Mouse (Mus musculus) spleen, postnatal 14 days (tissue): ENCODE results near the gene Jmjd7.

ENCODE experiments used
- DNase-seq, 2 experiments: peaks; one replicate each; pipeline ENCODE4 v3.0.0; 2021 to 2022; ENCODE audit warnings: low spot score in 2 of 2

Gene Jmjd7

GRCm38 (mm10) chr2:120011462-120012200 is 15.7 kb upstream of the Jmjd7 start:
- DNase-seq: peak in 1 of 2 experiments; percentile 33

DNA sequence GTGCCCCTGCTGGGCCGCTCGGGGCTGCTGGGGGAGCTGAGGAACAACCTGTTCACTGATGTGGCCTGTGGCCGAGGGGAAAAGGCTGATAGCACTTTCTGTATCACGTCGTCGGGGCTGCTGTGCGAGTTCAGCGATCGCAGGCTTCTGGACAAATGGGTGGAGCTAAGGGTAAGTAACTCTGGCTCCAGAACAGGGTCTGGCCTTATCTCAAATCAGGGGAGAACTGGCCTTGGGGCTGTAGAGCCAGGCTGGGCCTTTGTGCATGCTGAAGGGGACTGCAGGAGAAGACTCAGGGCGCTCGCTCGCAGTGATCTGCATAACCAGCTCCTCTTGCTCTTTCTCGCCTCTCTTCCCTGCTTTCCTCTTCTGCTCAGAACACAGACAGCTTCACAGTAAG is 14.4 kb upstream of the Jmjd7 start:
- DNase-seq: no peak

DNA sequence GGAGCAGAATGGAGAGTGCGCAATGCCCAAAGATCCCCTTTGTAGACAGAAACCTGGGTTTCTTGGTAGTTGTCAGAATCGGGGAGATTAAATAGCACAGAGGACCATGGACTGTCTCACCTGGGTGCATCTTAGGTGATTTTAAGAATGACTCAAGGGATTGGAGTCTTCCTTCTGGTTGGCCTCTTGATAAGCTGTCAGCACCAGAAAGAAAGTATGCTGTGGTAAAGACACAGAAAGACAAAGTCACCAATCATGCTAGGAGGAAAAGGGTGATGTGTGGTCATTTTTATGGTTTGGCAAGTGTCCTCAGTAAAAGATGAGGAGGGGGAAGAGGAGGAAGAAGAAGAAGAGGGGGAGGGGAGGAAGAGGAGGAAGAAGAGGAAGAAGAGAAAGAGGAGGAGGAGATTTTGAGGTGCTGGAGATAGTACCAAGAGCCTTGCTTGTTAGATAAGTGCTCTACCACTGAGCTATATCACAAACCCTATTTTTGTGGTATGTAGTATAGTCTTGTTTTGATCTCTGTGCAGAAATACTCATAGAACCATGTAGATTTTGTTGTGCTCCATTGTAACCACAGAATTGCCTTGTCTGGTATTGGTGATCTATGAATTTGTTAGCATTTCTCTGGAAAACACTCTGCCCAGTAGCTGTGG is 13.3 kb upstream of the Jmjd7 start:
- no peak for DNase-seq

GRCm38 (mm10) chr2:120015882-120016281 is 11.4 kb upstream of the Jmjd7 start:
- no peak for DNase-seq

DNA sequence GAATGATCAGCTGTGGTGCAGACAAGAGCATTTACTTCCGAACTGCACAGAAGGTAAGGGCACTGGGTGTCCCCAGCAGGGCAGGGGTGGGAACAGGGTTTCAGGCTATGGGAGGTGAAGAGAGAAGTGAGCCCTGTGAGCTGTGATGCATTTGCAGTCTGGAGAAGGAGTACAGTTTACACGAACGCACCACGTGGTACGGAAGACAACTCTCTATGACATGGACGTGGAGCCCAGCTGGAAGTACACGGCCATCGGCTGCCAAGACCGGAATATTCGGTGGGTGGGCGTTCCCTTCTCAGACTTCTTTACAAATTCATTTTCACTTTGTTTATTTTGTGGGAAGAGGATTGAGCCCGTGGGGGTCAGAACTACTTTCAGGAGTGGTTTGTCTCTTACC is 9.7 kb upstream of the Jmjd7 start:
- DNase-seq: no peak

DNA sequence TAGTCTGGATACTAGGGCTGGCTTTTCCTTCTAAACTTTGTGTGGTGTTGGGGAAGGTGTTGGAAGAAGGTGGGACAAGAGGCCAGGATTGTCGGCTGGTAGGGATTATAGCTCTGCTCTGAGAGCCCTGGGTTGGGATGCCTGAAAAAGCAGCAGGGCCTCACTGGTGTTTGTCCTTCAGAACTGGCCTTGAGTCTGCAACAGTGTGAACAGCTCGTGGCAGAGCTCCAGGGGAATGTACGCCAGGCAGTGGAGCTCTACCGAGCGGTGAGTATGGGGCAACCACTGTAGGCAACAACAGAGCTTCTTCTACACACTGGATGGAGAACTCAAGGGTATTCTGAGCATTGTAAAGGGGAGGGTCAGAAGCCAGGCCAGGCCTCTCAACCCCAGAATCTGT is 2.9 kb upstream of the Jmjd7 start:
- no peak for DNase-seq

GRCm38 (mm10) chr2:120027950-120028331 is 658 bp downstream of the Jmjd7 start:
- no peak for DNase-seq

DNA sequence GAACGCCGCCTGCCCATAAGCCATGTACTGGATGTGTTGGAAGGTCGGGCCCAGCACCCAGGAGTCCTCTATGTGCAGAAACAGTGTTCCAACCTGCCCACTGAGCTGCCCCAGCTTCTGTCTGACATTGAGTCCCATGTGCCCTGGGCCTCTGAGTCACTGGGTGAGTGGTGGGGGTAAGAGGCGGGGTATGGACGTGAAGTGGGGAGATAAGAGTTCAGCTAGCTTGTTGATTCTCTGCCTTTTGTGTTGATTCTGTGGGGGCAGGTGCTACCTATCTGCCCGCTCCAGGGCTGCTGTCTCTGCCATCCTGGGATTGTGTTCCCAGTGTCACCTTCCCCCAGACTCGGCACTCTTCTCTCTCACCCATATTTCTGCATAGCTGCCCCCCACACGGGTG is 3.1 kb downstream of the Jmjd7 start:
- no peak for DNase-seq

DNA sequence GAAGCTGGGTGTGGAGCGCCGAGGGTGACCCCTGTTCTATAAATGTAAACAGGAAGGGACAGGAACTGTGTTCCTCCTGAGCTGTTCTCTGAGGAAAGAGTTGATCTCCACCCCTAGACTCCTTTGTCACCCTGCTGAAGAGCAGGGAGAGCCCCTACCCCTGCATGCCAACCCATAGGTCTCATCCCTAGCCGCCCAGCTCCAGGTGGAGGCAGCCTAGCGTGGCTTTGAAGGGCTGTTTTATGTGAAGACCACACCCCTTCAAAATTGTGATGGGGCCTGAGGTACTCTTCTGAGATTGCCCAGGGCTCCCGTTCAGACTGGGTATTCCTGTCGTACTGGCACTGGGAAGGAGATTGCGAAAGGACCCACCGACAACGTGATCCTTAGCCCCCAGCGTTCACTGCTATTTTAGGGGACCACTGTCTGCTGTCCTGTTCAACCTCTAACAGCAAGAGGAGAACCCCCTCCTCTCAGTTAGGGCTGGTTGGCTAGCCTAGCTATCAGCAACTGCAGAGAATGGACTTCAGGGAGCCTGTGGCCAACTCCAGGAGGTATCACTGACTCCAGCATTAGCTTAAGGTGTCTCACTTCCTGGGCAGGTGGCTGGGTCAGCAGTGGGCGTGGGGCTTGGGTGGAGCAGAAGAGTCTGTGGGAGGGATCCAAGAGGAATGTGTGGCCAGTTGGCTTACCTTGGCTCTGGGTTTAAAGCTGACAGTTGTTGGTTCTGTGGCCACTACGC is 5.6 kb downstream of the Jmjd7 start, which contains the start of gene Pla2g4b:
Gene Pla2g4b (plus strand): TSS at position 692 of the 742 bp plus-strand sequence.
- DNase-seq: no peak

DNA sequence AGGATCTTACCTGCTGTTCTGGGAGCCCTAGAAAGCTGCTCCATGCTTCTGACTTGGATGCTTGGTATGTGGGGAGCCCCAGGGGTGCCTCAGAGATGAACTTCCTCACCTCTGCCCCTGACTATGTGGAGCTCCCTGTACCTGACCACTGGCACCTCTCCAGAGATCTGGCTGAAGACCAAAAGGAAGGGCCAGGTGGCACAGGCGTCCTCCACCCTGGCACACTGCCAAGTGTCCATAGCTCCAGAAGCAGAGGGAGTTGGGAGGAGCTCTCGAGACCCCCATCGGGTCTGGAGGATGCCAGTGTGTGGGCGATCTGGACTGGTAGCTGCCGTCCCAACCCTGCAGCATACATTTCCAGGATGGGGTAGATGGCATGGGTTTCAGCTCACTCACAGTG is 6.4 kb downstream of the Jmjd7 start:
- no peak for DNase-seq

DNA sequence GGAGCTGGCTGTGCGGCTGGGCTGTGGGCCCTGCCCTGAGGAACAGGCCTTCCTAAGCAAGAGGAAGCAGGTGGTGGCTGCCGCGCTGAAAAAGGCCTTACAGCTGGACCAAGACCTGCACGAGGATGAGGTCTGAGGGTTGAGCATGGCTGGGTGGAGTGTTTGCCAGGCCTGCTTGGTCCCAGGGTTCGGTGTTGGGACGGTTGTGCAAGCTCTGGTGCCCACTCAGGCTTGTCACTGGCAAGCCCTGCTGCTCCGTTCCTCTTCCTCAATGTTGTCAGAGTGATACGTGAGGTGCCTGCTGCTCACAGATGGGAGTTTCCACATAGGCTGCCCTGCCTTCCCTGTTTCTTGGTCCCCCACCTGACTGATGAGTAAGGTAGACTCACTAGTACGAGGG is 10.5 kb downstream of the Jmjd7 start:
- DNase-seq: no peak

- no peak for DNase-seq
Measured at GRCm38 (mm10) chr2:120040991-120041390, 13.7 kb downstream of the Jmjd7 start.

DNA sequence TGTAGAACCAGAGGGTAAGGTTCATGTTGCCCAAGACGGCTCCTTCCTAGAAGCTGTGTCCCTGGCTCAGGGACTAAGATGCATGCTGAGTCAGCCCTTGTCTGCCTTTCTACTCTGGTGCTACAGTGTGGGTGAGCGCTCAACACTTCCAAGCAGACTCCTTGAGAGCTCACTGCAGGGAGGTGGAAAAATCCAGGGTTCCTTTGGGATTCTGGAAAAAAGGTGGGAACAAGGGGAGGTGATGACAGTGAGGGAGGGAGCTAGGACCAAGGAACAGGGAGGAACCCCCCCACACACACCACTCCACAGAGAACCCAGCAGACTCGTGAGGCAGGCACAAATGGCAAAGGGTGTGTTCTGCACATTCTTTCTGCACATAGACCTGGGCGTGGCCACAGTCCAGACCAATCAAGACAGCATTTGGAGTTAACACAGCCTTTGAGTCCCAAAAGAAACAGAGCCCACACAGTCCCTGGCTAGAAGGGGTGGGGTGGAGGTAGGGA is 16.9 kb downstream of the Jmjd7 start:
- DNase-seq: no peak

DNA sequence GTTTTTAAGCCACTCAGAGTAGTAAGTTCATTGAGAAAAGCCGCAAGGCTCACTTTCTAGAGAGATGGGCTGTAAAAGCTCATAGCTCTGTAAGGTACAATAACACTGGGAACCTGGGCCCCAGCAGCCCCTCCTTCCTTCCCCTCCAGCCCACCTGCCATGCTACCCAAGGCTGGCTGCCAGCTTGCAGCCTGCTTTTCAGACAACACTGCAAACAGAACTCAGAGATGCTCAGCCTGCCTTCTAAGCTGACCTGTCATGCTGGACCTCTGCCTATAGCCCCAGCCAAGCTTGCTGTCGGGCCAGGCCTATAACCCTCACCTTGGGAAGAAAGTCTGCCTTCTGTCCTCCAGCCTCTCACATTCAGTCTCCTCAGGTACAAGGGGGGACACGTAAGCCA is 17.4 kb downstream of the Jmjd7 start:
- DNase-seq: no peak

- DNase-seq: no peak
Measured at GRCm38 (mm10) chr2:120046486-120047310, 19.4 kb downstream of the Jmjd7 start.

DNA sequence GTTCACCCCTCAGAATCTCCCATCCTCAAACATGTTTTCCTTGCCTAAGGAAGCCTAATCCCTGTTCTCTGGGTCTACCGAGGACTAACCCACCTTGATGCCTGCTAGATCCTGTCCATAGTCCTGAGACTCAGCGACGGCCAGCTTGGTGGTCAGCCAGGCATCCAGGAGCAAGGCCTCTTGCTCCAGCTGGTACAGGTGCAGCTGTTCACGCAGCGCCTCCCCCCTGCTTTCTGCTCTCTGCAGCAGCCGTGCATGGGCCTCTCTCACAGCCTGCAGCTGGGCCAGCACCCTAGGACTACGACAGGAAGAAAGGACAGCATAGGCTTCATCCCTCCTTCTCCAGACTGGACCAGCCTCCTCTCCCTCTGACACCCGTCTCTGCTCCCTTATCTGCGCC is 20.9 kb downstream of the Jmjd7 start:
- no peak for DNase-seq

GRCm38 (mm10) chr2:120049632-120050274 is 22.5 kb downstream of the Jmjd7 start:
- DNase-seq: peak in 1 of 2 experiments; percentile 21

GRCm38 (mm10) chr2:120051405-120051804 is 24.1 kb downstream of the Jmjd7 start:
- DNase-seq: no peak

DNA sequence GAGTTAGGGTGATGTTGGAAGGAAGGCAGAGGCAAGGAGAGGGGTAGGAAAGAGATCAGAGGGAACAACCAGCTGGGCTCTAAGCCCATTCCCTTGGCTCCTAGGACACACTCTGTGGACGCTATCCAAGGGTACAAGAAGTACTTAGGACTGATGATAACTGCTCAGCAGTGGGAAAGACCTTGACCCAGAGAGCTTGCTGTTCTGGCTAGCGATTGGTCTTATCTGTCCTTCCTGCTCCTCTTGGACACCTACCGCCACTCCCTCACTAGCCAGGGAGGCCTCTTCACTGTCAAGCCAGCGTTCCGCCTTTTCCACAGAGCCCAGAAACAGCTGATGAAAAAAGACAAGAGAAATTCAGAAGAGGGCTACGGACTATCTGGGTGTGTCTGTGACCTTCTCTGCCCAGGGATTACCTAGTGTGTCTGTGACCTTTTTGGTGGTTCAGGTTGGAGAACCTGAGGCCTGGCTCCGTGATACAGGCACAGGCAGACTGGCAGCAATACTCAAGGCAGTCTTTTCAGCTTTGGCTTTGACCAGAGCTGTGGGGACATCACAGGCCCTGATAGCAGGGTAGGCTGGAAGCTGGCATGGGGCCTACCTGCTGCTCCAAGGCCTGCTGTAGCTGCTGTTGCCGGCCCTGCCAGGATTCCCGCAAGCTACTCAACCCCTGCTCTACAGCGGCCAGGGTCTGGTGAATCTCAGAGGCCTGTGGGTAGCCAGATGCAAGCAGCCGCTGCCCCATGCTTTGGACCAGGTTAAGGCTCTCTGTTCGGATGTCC is 27.7 kb downstream of the Jmjd7 start:
- DNase-seq: no peak

DNA sequence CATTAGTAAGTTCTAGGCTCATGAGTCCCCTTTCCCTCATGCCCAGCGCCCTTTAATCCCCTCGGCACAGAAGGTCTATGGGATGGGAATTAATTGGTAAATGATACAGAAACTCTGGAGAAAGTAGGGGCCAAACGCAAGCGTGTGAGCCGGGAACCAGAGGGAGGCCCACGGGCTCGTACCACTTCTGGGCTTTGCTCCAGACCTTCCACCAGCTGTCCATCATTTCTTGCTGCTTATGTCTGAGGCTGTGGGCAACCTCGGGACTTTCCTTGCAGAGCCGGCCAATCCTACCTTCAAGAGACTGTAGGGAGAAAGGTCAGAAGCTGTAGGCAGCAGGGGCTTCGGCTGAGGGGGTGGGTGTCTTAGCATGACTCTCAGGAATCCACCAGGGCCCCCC is 28.6 kb downstream of the Jmjd7 start:
- DNase-seq: no peak
